Mouse (Mus musculus) embryonic stem cell, embryonic (primary cell): ENCODE measurements at regions not wholly inside any gene's neighbourhood (a gene's known extent, or its start where the extent isn't known, plus 50 kb on each side); places are given as distances from the start of the nearest gene placed in this dataset.

ENCODE experiments used
- CTCF ChIA-PET, 4 experiments: fragments of 300-600 bp in 2 of 4; fragments of 350-600 bp in 2 of 4; sonication (Branson Sonifier 250); formaldehyde crosslinking; loops; one replicate each; lab custom pipeline; 2022; ENCODE audit warnings: inconsistent platforms in 2 of 4; lab: Charles Lee
- POLR2A ChIA-PET, 4 experiments: fragments of 300-600 bp in 2 of 4; fragments of 350-600 bp in 2 of 4; sonication (Branson Sonifier 250); formaldehyde crosslinking; loops; one replicate each; lab custom pipeline; 2022; ENCODE audit warnings: antibody characterized with exemption in 4 of 4, inconsistent platforms in 1 of 4; lab: Charles Lee

DNA sequence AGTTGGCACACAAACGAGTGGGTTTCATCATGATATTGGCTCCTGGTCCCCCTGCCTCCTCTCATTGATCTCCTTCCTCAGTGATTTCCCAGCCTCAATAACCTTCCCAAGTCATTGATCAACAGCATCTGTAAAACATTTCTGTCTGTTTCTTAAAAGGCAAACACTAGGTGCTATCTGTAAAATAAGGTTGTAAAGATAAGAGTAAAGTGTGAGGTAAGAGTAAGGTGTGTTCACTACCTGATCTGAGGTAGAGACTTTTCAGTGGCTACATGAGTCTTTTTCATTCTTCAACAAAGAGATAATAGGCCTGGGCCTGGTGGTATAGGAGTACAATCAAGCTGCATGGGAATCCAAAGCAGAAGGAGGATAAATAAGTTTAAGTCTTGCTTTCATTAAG, 55.7 kb downstream of the Plk2 start:
- ChIA-PET CTCF (interaction anchor here in 1 of 4 experiments (0.7 kb wide), 1 partner anchor 401 kb away, joined by 3 read pairs; no protein-coding TSS in a partner anchor), POLR2A (interaction anchor here in 1 of 4 experiments (0.6 kb wide), 1 partner anchor 1335 kb away, joined by 3 read pairs; no protein-coding TSS in a partner anchor)

DNA sequence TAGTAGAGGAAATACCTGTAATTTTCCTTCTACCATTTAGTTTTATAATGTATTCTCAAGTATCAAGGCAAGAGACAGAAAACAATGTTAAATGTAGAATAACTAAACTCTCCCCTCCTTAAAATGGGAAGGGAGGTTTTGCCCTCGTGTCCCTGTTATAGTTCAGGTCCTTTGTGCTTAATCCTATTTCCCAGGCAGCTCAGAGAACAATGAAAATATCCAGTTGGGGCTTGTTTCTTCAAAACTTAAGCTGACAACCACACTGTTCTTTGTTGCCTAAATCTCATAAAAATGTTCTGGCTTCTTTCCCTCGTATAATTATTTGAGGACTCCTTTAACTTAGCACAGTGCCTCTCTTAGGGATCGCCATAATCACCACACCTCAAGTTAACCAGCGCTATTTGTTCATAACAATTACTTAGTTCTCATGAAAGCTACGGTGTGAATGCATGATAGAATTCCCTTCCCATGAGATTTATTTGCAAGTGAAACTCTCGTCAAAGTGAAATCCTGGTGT, 57.2 kb downstream of the Plk2 start:
- ChIA-PET POLR2A (no interaction called here), CTCF (interaction anchor here in 1 of 4 experiments (0.6 kb wide), 1 partner anchor 376 kb away, joined by 3 read pairs; no protein-coding TSS in a partner anchor)

DNA sequence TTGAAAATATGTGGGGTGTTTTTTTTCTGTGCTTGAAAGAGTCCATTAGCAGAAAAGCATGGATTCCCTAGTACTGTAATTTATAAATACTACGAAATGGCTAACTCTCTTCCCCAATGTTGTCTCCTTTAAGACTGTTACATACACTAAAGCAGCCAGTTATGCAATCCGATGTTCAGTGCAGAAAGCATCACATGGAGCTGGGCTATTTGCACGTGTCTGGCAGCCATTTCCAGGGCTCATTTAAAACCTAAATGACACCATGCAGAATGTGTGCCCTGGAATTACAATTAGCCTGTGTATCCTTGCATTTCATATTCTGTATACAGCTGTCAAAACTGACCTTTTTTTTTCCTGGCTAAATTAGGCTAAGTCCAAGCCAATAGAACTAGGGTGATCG, 60.2 kb downstream of the Plk2 start:
- ChIA-PET POLR2A (no interaction called here), CTCF (no interaction called here)

- POLR2A ChIA-PET: interaction anchor here in 1 of 4 experiments (0.6 kb wide), 1 partner anchor 153 kb away, joined by 5 read pairs; no protein-coding TSS in a partner anchor
- CTCF ChIA-PET: no interaction called here
Measured at GRCm38 (mm10) chr13:110455569-110456196, 60.8 kb downstream of the Plk2 start.

DNA sequence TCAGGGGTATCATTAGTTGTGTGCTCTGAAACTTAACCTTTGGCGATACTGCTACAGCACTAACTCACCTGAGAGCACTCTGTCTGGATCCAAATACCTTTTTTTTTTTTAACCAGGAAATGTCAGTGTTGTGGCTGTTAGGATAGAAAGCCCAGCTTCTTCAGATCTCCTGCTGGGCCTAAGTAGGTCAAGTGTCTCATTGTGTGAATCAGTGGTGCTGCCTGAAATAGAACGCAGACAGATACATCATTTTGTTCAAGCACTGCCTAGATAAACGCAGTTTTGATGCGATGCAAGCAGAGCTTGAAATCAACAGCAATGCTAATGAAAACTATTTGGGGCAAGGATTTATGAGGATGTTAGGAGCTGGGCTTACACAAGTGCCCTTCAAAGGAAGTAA, 63.9 kb downstream of the Plk2 start:
- POLR2A ChIA-PET: interaction anchor here in 1 of 4 experiments (1.1 kb wide), 1 partner anchor 63 kb away, joined by 4 read pairs; the partner anchor contains the start of gene Plk2
- CTCF ChIA-PET: no interaction called here

GRCm38 (mm10) chr13:110461581-110461980, 66.7 kb downstream of the Plk2 start:
- CTCF ChIA-PET: no interaction called here
- POLR2A ChIA-PET: no interaction called here

- ChIA-PET POLR2A (no interaction called here), CTCF (no interaction called here)
Measured at GRCm38 (mm10) chr13:110471526-110471925, 76.7 kb downstream of the Plk2 start.

GRCm38 (mm10) chr13:110477709-110478108, 82.9 kb downstream of the Plk2 start:
- ChIA-PET CTCF (no interaction called here), POLR2A (no interaction called here)

DNA sequence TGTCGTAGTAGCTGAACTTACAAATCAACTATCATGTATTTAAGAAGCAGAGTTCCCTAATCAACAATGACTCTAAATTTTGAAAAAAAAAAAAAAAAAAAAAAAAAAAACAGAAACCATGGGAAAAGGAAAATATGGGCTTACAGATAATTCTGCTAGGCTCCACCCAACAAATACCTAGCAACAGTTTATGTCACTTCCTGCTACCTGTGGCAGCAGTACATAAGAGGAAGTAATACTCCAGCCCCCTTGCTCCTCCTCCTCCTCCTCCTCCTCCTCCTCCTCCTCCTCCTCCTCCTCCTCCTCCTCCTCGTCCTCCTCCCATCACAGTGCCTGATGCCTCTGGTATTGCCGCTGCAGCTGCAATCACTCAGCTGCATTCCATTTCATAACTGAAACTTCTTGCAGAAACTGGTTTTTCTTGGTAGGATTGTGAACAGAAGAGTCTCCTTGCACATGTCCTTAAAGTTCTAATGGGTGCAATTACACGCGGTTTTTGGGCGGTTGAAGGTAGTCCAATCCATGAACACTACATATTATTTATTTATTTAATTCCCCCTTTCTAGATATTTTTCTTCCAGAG, 89.6 kb downstream of the Plk2 start:
- POLR2A ChIA-PET: no interaction called here
- CTCF ChIA-PET: no interaction called here

DNA sequence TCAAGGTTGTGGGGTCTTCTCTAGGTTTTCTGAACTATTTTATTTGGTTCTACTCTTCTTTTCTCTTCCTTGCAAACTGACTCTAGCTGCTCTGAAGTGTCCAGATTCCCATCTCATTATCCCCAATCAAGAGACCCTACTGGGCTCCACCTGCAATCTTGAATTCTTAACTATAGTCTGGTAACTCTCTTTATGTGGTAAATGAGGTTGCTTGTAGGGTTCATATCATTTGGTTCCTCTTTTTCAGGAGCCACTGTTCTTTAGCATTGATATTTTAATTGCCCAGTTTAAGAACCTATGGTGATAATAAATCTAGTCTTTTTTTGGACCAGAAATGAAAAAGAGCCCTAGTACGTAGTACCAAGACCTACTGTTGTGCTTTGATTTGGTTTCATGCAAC, 90.7 kb downstream of the Plk2 start:
- POLR2A ChIA-PET: no interaction called here
- CTCF ChIA-PET: no interaction called here

- ChIA-PET CTCF (no interaction called here), POLR2A (no interaction called here)
Measured at GRCm38 (mm10) chr13:110490166-110490565, 95.3 kb downstream of the Plk2 start.

DNA sequence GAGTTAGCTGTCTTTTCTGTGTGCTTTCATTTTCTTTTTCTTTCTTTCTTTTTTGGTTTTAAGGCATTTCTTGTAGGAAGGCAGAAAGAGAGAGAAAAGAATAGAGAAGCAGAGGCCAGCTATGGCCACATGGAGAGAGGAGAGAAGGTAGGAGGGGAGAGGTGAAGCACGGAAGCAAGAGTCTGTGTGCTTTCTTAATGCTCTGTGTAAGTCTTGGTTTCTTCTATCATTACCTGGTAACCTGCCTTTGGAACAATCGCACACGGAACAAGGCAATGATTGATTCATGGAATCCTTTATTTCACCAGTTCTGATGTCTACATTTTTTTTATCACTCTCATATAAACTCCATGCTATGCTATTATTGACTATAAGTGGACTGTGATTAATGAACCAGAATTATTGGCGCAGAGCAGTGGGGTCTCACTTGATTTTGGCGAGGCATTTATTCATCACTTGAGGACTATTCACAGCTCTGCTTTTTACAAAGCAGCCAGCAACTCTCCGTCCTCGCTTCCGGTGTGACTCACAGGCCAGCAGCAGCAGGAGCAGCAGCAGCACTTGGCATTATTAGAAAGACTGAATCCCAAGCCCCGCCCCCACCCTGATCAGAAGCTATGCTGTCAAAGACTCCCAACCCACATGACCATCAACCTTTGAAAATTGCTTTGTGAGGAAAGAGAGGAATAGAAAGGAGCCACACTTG, 97.6 kb downstream of the Plk2 start:
- ChIA-PET POLR2A (interaction anchor here in 1 of 4 experiments (0.6 kb wide), 1 partner anchor 151 kb away, joined by 3 read pairs; no protein-coding TSS in a partner anchor), CTCF (no interaction called here)

DNA sequence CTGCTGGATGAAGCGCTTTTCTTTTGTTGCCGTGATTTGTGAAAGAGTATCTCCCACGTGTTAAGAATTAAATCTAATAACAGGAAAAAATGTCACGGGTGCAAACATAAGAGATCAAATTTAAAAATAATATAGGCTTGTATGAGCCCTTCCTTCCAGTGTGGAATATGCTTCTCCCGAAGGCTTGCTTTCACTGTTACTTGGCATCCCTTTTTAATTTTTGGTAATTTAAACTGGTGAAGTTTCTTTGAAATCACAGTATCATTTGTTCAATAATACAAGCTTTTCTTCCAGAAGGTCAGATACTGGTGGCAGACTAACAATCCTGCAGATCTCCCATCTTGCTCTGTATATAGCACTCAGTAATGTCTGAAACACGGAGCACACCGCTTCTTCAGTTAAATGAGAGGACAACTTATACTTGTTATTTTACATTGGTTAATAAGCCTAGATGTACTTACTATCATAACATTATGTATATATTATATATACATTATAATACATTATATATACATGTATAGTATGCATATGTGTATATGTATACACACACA, 98.2 kb downstream of the Plk2 start:
- ChIA-PET CTCF (no interaction called here), POLR2A (interaction anchor here in 1 of 4 experiments (0.6 kb wide), 1 partner anchor 150 kb away, joined by 3 read pairs; no protein-coding TSS in a partner anchor)

DNA sequence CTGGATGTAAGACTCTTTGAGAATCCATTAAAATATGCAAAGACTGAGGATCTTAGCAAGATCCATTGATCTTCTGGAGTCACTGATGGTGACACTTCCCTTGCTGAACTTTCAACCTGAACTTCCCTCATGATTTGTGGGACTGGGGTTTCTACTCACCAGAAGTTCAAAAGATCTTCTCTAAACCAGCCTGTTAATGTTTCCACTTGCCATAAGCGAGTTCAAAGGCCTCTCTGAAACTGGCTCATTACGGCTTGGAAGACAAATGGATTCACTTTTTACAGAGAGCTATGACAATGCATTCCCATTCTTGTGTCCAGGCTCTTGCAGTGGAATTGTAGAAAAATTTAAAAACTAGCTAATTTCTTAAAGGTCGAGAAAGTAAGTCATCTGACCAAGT, 102.6 kb downstream of the Plk2 start:
- CTCF ChIA-PET: no interaction called here
- POLR2A ChIA-PET: no interaction called here

DNA sequence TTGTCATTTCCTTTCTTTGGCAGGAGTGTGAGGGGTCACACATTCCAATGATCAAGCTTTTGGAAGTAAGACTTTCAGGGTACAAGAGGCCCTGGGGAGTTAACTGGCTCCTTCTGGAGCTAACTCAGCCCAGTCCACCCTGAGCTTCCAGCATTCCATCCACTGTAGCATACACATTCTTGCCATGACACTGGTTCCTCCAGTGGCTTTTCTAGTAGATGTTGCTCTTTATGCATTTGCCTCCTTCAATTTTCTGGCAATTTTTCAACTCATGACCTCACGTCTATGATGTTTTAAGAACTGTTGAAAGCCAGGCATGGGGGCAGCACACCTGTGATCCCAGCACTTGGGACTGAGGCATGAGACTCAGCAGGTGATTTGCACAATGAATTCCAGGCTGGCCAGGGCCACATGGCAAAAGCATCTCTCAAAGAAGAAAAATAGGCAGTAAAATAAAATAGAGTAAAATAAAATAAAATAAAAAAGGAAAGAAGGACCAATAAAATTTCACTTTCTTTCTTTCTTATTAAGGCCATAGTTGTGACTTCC, 113.0 kb downstream of the Plk2 start:
- CTCF ChIA-PET: no interaction called here

GRCm38 (mm10) chr13:110517986-110518385, 123.1 kb downstream of the Plk2 start:
- CTCF ChIA-PET: no interaction called here
- POLR2A ChIA-PET: no interaction called here

More for the DNA sequence above, 113.0 kb downstream of the Plk2 start:
- POLR2A ChIA-PET: no interaction called here

DNA sequence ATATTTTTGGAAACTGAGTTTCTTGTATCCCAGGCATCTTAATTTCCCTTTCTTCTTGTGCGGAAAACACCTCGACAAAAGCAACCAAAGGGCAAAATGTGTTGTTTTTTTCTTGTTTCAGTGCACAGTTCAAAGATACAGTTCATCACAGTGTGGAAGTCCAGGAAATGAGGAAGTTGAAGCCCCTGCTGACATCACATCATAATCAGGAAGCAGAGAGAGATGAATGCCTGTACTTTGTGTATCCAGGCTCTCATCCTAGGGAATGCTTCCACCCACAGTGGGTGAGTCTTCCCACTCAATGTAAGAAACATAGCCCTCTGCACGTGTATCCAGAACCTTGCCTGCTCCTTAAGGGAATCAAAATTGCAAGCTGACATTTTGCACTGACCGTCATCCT, 128.1 kb downstream of the Plk2 start:
- ChIA-PET POLR2A (no interaction called here), CTCF (no interaction called here)

DNA sequence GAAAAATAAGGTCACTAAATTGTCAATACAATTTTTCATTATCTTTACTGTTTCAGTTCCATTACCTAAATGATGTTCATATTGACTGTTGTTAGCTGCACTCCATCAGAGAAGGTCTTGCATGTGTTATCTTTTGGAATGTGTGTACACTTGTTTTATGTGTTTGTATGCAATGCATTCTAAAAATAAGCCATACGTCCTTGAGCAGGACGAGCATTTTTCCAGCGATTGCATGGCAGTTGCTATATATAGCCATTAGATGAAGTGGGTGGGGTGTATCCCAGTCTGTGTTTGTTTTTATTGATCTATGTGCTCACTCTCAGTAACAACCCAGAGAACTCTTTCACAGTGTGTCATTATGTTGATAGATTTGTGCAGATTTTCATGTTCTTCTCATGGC, 132.8 kb downstream of the Plk2 start:
- POLR2A ChIA-PET: interaction anchor here in 1 of 4 experiments (0.6 kb wide), 1 partner anchor 33 kb away, joined by 4 read pairs; no protein-coding TSS in a partner anchor
- CTCF ChIA-PET: no interaction called here

DNA sequence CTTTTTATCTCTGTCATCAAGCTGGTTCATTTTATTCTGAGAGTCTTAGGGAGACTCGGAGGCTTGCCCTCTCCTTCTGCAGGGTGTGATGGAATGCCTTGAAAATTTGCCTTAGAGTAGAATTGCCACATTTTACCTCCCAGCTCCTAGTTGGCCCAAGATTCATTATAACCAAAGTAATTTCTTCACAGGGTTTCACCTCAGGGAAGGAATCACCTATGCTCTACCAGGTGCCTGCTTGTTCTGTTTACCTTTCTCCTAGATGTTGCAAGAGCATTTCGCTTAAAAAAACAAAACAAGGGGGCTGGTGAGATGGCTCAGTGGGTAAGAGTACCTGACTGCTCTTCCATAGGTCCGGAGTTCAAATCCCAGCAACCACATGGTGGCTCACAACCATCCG, 134.8 kb downstream of the Plk2 start:
- CTCF ChIA-PET: no interaction called here

More for the DNA sequence above, 134.8 kb downstream of the Plk2 start:
- POLR2A ChIA-PET: no interaction called here
